Mouse (Mus musculus): ENCODE measurements around the gene Kpna4. TPM values are rescaled to one million over a fixed set of nuclear protein-coding genes. Genes with fewer than 3 reads are reported as not detected.

Kpna4 gene
- polyA plus RNA-seq, 1 experiment from 2014 or later, result 16.1 TPM

DNA sequence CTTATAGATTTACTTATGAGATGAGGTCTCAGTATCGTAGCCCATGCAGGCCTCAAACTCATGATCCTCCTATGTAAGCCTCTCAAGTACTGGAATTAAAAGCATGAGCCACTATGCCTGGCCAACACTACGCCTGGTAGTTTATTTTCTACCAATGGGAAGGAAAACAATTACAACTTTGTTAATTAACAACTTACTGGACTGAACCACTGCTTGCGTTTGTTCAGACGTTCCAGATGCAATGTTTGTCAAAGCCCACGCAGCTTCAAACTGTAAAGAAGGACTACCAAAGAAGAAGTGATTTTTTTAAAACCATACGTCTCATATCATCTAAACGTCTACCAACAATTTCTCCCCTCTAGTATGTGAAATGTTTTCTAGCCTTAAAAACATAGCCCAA, 32.5 kb downstream of the Kpna4 start:
- Histone ChIP-seq H3K27ac (no peak overlapping the region), H3K9ac (no peak overlapping the region), H3K9me3 (replicated peaks) (no peaks in the 10 kb centered on the region), H3K27me3 (no peaks in the 10 kb centered on the region), H3K36me3 (peaks cover 53% of the 10 kb centered on the region), H3K4me3 (replicated peaks) (no peak overlapping the region), H3K4me1 (replicated peaks) (no peaks in the 10 kb centered on the region), H3K4me2 (no peak overlapping the region)
- no peak for ATAC-seq (ENCODE audit: low read depth)
- WGBS (ENCODE audit: insufficient replicate concordance), result 86% methylated on average over 7 of the region's 7 CpGs
- DNase-seq, result no peak

DNA sequence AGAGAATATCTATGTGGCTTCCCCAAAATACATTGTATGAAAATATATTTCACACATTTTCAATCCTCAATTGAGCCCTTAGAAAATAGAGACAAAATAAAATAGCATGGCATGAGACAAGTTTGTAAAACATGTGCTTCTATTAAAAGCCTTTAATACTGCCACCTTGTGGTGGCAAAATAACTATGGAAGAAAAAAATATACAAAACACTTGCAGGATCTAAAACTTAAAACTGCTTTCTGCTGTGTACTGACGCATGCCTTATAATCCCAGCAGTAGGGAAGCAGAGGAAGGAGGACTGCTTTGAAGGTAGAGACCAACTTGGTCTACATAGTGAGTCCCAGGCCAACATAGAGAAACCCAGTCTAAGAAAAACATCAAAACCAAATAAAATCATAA, 62.9 kb downstream of the Kpna4 start:
- no peak overlapping the region for H3K4me2 ChIP-seq
- H3K27ac ChIP-seq, result peak overlapping the region; percentile 54; the same call in 1 of the 2 replicates
- H3K9me3 ChIP-seq (replicated peaks), result no peaks in the 10 kb centered on the region
- no peak for DNase-seq
- 49% methylated on average over 1 of the region's 1 CpGs for WGBS (ENCODE audit: insufficient replicate concordance)
- no peak overlapping the region for H3K9ac ChIP-seq
- H3K36me3 ChIP-seq, result no peaks in the 10 kb centered on the region
- H3K4me3 ChIP-seq (replicated peaks), result no peak overlapping the region
- no peaks in the 10 kb centered on the region for H3K27me3 ChIP-seq
- peaks cover 25% of the 10 kb centered on the region for H3K4me1 ChIP-seq (replicated peaks)
- ATAC-seq (ENCODE audit: low read depth), result no peak

DNA sequence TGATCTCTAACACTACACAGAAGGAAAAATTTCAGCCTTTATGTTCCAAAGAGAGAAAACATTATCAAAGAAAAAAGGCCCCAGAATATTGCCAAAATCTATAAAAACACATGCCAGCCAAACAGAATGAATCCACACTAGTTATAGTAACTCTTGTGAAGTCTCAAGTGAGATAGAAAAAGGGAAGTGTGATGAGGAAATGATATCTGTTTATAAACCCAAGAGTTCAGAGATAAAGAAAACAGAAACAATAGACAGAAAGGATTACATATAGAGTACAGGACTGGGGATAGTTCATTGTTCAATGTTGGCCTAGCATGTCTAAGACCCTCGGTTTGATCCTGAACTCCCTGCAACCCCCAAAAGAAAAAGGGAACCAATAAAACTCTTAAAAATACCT, 64.1 kb downstream of the Kpna4 start:
- WGBS (ENCODE audit: insufficient replicate concordance), result 61% methylated on average over 1 of the region's 1 CpGs
- Histone ChIP-seq H3K4me2 (no peak overlapping the region), H3K4me1 (replicated peaks) (peaks cover 25% of the 10 kb centered on the region), H3K4me3 (replicated peaks) (no peak overlapping the region), H3K9ac (0 out of 2 replicates have a peak overlapping the region, but pooled peaks have one; percentile 11), H3K36me3 (no peaks in the 10 kb centered on the region), H3K9me3 (replicated peaks) (no peaks in the 10 kb centered on the region), H3K27me3 (no peaks in the 10 kb centered on the region), H3K27ac (peak overlapping the region; percentile 48; the same call in 1 of the 2 replicates)
- ATAC-seq (ENCODE audit: low read depth), result no peak
- no peak for DNase-seq

DNA sequence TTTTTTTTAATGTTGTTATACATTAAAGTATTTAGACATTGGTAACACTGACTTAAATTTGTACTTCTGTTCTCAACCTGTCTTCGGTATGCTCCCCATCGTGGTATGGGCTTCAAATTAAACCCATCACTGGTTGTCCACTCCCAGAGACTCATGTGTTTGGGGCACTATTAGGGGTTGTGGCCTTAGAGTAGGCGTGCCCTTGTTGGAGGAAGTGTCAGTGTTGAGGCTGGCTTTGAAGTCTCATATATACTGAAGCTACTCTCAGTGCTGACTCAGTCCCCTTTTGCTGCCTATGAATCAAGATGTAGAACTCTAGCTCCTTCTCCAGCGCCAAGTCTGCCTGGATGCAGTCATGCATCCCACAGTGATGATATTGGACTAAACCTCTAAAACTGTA, 66.2 kb downstream of the Kpna4 start:
- DNase-seq (no peak), ATAC-seq (ENCODE audit: low read depth) (peak; percentile 60; the same call in 1 of the 2 replicates)
- Histone ChIP-seq H3K4me2 (no peak overlapping the region), H3K27me3 (no peaks in the 10 kb centered on the region), H3K9ac (no peak overlapping the region), H3K4me3 (replicated peaks) (no peak overlapping the region), H3K9me3 (replicated peaks) (no peaks in the 10 kb centered on the region), H3K4me1 (replicated peaks) (peaks cover 42% of the 10 kb centered on the region), H3K36me3 (no peaks in the 10 kb centered on the region), H3K27ac (no peak overlapping the region)
- 87% methylated on average over 4 of the region's 4 CpGs for WGBS (ENCODE audit: insufficient replicate concordance)

DNA sequence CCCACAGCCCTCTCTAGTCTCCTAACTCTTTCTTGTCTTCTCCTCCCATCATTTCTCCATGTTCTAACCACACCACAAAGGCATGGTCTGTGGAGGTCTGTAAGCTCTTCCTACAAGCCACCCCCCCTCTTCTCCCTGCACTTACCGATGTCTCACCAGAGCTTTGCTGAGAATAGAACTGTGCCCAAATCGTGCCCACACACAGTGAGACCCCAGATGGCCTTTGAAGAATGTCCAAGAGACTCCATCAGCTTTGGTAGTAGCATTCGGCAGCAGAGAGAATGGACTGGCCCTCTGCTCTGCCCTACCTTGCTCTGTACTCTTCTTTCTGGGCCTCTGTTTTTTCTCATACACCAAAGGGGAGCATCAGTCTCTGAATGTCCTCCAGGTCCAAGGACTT, 71.0 kb downstream of the Kpna4 start:
- Histone ChIP-seq H3K4me3 (replicated peaks) (no peak overlapping the region), H3K36me3 (no peaks in the 10 kb centered on the region), H3K4me2 (peak overlapping the region; percentile 60), H3K27ac (peak overlapping the region; percentile 99), H3K27me3 (no peaks in the 10 kb centered on the region), H3K4me1 (replicated peaks) (peaks cover 67% of the 10 kb centered on the region), H3K9me3 (replicated peaks) (no peaks in the 10 kb centered on the region), H3K9ac (peak overlapping the region; percentile 69)
- DNase-seq (no peak), ATAC-seq (ENCODE audit: low read depth) (no peak)
- WGBS (ENCODE audit: insufficient replicate concordance), result 72% methylated on average over 3 of the region's 3 CpGs

DNA sequence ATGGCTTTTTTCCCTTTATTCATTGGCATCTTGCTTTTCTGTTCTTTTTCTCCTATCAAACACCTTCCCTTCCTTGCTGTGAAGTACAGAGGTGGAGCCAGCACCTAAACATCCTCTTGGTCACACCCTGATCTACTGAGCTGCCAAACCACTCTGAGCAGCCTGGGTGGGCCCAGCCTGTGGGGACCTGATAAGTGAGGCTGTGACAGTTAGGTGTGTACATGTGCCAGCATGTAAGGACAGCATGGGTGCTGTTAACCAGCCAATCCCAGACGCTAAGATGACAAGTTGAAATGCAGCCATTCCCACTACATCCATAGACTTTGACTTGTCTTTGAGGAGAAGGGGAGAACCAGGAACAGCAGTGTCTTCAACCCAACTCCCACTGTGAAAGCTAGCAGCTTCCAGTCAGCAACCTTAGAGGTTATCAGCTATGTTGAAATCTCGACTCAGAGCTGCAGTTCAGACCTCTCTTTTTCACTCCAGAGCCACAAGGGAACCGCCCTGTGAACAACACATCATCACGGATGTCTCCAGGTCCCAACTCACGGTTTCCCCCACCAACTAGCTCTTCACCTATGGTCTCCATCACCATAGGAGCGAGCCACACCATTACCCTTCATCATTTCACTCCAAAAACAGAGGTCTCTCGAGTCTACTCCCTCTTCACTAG, 72.0 kb downstream of the Kpna4 start:
- Histone ChIP-seq H3K27ac (peak overlapping the region; percentile 99), H3K27me3 (no peaks in the 10 kb centered on the region), H3K36me3 (no peaks in the 10 kb centered on the region), H3K4me2 (peak overlapping the region; percentile 60), H3K4me1 (replicated peaks) (peaks cover 63% of the 10 kb centered on the region), H3K9me3 (replicated peaks) (no peaks in the 10 kb centered on the region), H3K4me3 (replicated peaks) (peak overlapping the region; percentile 22; the same call in 1 of the 2 replicates), H3K9ac (peak overlapping the region; percentile 69)
- WGBS (ENCODE audit: insufficient replicate concordance), result 32% methylated on average over 7 of the region's 7 CpGs
- peak; percentile 100 for ATAC-seq (ENCODE audit: low read depth)
- peak; percentile 92 for DNase-seq

DNA sequence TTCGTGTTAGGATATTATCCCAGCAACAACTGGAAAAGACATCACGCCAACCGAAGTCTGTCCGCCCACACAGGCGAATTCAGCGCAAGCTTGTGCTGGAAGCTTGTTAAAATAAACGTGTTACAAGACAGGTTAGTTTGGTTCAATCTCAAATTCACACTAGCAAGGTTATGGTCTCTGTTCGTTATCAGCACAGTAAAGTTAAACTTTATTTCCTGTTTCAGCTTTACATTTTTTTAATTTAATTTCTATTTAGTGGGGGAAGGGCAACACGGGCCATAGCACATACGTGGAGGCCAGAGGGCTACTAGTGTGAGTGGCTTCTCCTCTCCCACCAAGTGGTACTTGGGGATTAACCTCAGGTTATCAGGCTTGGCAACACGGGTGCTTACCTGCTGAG, 75.0 kb downstream of the Kpna4 start:
- H3K36me3 ChIP-seq, result no peaks in the 10 kb centered on the region
- no peak overlapping the region for H3K4me2 ChIP-seq
- WGBS (ENCODE audit: insufficient replicate concordance), result 81% methylated on average over 11 of the region's 11 CpGs
- no peak for DNase-seq
- H3K4me1 ChIP-seq (replicated peaks), result peaks cover 69% of the 10 kb centered on the region
- H3K27me3 ChIP-seq, result no peaks in the 10 kb centered on the region
- H3K4me3 ChIP-seq (replicated peaks), result no peak overlapping the region
- no peak for ATAC-seq (ENCODE audit: low read depth)
- no peaks in the 10 kb centered on the region for H3K9me3 ChIP-seq (replicated peaks)
- H3K27ac ChIP-seq, result peak overlapping the region; percentile 60
- H3K9ac ChIP-seq, result no peak overlapping the region

DNA sequence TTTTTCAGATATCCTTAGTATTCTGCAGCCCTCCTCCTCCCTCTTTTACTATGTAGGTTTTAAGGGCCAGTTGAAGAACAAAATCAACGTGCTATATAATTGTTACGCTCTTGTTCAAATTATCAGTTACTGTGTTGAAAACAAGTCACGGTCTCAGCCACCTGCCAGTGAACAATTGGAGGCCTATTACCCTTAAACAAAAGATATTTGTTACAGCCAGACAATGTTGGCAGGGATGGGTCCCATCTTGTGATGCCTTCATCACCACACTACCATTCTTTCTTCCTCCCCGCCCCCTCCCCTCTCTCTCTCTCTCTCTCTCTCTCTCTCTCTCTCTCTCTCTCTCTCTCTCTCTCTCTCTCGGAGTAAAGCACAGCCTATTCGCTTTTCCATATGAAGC, 77.9 kb downstream of the Kpna4 start:
- no peak for DNase-seq
- no peaks in the 10 kb centered on the region for H3K9me3 ChIP-seq (replicated peaks)
- no peak overlapping the region for H3K27ac ChIP-seq
- H3K9ac ChIP-seq, result no peak overlapping the region
- H3K4me2 ChIP-seq, result no peak overlapping the region
- no peaks in the 10 kb centered on the region for H3K36me3 ChIP-seq
- 75% methylated on average over 6 of the region's 6 CpGs for WGBS (ENCODE audit: insufficient replicate concordance)
- no peak overlapping the region for H3K4me3 ChIP-seq (replicated peaks)
- no peaks in the 10 kb centered on the region for H3K27me3 ChIP-seq
- no peak for ATAC-seq (ENCODE audit: low read depth)
- H3K4me1 ChIP-seq (replicated peaks), result peaks cover 56% of the 10 kb centered on the region

DNA sequence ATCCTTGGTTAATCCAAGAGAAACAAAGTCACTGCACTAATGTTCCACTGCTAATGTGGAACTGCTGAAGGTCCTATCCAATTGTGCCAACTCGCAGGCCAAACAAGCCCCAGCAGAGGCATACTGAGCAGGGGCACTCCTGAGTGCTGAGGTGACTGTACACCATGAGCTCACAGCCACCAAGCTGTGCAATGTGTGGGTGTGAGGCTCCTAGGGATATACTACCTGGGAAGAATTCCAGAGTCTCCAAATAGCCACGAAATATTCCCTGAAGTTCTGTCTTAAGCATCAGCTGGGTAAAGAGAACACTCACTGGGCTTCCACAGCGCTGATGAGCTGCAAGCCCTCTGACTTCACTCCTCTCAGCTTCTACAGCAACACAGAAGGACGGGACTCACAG, 79.2 kb downstream of the Kpna4 start:
- H3K9ac ChIP-seq, result peak overlapping the region; percentile 43; the same call in 1 of the 2 replicates
- no peak overlapping the region for H3K4me3 ChIP-seq (replicated peaks)
- no peak for ATAC-seq (ENCODE audit: low read depth)
- no peaks in the 10 kb centered on the region for H3K27me3 ChIP-seq
- no peak for DNase-seq
- peaks cover 5% of the 10 kb centered on the region for H3K36me3 ChIP-seq
- H3K4me1 ChIP-seq (replicated peaks), result peaks cover 42% of the 10 kb centered on the region
- H3K9me3 ChIP-seq (replicated peaks), result no peaks in the 10 kb centered on the region
- H3K4me2 ChIP-seq, result no peak overlapping the region
- peak overlapping the region; percentile 55 for H3K27ac ChIP-seq
- 73% methylated on average over 4 of the region's 4 CpGs for WGBS (ENCODE audit: insufficient replicate concordance)

DNA sequence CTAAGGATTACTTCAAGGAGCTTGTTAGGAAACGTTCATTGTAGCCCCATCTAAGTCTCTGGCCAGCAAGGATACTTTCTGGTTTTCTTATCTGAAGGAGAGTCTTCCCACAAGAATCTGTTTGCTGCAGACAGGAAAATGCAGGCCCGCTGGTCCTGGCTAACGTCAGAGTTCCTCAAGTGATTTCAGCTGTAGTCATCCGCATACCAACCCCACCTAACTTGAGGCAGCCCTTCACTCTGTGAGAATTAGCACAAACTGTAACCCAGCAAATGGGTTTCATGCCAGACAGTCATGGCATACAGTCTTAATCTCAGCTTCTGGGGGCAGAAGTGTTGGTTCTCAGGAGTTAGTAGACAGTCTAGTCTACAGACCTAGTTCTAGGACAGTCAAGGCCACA, 80.4 kb downstream of the Kpna4 start:
- Histone ChIP-seq H3K27ac (peak overlapping the region; percentile 97), H3K9me3 (replicated peaks) (no peaks in the 10 kb centered on the region), H3K27me3 (no peaks in the 10 kb centered on the region), H3K9ac (peak overlapping the region; percentile 98), H3K36me3 (peaks cover 11% of the 10 kb centered on the region), H3K4me2 (peak overlapping the region; percentile 77), H3K4me1 (replicated peaks) (peaks cover 40% of the 10 kb centered on the region), H3K4me3 (replicated peaks) (peak overlapping the region; percentile 93; the same call in 1 of the 2 replicates)
- no peak for ATAC-seq (ENCODE audit: low read depth)
- WGBS (ENCODE audit: insufficient replicate concordance), result 16% methylated on average over 4 of the region's 4 CpGs
- DNase-seq, result peak; percentile 23

DNA sequence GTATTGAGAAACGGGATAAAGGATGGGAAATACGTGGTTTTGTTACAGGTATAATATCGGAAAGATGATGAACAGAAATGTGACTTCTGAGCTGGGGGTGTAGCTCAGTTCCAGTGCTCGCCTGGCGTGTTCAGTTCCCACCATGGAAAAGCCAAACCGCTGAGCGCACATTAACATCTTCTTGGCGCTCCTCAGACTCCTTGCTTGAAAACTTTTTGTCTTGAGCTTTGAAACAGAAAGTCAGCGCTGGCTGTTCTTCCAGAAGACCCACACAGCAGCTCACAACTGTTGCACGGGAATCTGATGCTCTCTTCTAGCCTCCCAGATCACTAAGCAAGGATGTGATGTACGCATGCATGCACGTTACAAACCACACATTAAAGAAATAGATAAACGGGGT, 81.2 kb downstream of the Kpna4 start:
- H3K27me3 ChIP-seq, result no peaks in the 10 kb centered on the region
- peak overlapping the region; percentile 77 for H3K4me2 ChIP-seq
- H3K4me3 ChIP-seq (replicated peaks), result peak overlapping the region; percentile 93
- peak; percentile 18 for DNase-seq
- peaks cover 44% of the 10 kb centered on the region for H3K4me1 ChIP-seq (replicated peaks)
- H3K36me3 ChIP-seq, result peaks cover 19% of the 10 kb centered on the region
- 24% methylated on average over 13 of the region's 13 CpGs for WGBS (ENCODE audit: insufficient replicate concordance)
- peak overlapping the region; percentile 97 for H3K27ac ChIP-seq
- ATAC-seq (ENCODE audit: low read depth), result no peak
- peak overlapping the region; percentile 98 for H3K9ac ChIP-seq
- no peaks in the 10 kb centered on the region for H3K9me3 ChIP-seq (replicated peaks)

DNA sequence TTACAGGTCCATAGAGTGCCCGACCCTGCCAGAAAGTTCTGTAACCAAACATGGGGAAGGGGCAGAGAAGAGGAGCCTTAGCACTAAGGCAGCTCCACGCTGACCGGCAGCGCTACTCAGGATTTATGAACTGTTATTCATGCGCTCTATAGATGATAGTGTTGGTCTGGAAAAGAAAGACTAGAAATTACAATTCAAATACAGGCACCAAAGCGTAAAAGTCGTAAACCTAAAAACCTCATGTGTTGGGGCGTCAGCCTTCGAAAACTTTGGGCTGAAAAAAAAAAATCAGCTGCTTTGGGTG, 81.6 kb downstream of the Kpna4 start:
- peak overlapping the region; percentile 93 for H3K4me3 ChIP-seq (replicated peaks)
- peak; percentile 2; the same call in 1 of the 2 replicates for ATAC-seq (ENCODE audit: low read depth)
- H3K4me1 ChIP-seq (replicated peaks), result peaks cover 48% of the 10 kb centered on the region
- H3K9ac ChIP-seq, result peak overlapping the region; percentile 98
- no peaks in the 10 kb centered on the region for H3K27me3 ChIP-seq
- WGBS (ENCODE audit: insufficient replicate concordance), result 5% methylated on average over 9 of the region's 9 CpGs
- no peaks in the 10 kb centered on the region for H3K9me3 ChIP-seq (replicated peaks)
- peaks cover 23% of the 10 kb centered on the region for H3K36me3 ChIP-seq
- DNase-seq, result no peak
- H3K4me2 ChIP-seq, result peak overlapping the region; percentile 77
- H3K27ac ChIP-seq, result peak overlapping the region; percentile 97

Measured in liver, embryonic 13.5 days (tissue).